Mouse (Mus musculus): ENCODE results near the gene Olfr372.
"Not testable (repeated sequence)": the region's sequence is repeated elsewhere in the genome, so short reads cannot be mapped to it uniquely, and the experiment has no call there.

Olfr372 gene

DNA sequence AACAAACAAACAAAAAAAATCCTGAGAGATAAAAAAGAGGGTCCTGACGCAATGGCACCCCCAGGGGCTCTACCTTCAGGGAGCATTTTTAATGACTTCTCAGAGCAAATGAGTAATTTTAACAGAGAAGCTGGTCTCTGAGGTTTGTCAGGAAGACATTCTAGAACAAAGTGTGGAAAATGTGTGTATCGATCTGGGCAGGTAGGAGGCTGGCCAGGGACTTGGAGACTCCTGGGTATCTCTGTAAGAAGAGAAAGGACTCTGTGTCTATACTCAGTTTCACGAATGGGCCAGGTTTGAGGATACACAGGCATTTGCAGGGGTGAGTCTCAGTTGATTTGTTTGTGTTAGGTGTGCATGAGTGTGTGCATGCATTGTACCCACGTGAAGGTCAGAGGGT is at the start of gene Olfr372:
Gene Olfr372, plus strand, starts transcription at position 301 of the 400 bp plus-strand sequence.
- not testable (repeated sequence) for DNase-seq (ENCODE audit: low spot score in 2 of 2)

DNA sequence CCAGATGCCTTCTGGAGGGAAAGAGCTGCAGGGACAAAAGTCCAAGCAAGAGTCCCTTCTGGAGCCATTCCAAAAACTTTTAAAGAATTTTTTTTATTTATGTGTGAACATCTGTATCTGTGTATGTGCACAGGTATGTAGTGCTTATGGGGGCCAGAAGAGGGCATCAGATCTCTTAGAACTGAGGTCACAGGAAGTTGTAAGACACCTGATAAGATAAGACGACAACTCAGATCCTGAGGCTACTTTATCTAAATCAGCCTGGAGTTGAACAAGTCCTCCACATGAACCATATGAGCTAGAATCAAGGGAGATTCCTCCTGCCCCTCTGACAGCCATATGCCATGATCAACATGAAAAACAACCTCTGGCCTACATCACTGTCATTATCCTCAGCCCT is 41.6 kb upstream of the Olfr372 start:
- no peak for DNase-seq (ENCODE audit: low spot score in 2 of 2)

DNA sequence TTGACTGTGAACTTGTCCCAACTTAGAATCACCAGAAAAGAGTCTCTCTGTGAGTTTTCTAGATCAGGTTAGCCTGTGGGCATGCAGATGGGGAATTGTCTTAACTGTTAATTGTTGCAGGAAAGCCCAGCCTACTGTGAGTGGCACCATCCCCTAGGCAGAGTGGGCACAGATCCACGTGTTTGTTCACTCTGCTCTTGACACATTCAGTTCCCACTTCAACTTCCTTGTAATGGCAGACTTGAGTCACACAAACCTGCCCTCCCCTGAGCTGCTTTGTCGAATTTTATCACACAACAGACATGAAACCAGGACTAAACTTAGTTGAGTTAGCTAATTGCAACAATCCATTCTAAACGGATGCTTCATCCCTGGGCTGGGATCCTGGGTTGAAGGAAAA is 40.8 kb upstream of the Olfr372 start:
- no peak for DNase-seq (ENCODE audit: low spot score in 2 of 2)

DNA sequence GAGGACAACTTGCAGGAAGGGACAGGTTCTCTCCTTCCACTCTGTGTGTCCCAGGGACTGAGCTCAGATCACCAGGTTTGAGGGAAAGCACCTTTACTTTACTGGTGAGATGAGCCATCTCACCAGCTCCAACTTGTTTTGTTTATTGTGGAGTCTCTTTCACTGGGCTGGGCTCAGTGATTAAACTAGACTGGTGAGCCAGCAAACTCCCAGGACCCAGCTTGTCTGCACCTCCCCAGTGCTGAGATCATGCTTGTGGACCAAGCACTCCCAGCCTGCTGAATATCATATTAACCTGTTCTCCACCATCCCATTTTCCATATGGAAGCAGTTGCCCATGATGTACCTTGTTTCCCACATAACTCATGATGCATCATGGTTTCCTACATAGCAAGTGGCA is 38.1 kb upstream of the Olfr372 start:
- DNase-seq (ENCODE audit: low spot score in 2 of 2): no peak

DNA sequence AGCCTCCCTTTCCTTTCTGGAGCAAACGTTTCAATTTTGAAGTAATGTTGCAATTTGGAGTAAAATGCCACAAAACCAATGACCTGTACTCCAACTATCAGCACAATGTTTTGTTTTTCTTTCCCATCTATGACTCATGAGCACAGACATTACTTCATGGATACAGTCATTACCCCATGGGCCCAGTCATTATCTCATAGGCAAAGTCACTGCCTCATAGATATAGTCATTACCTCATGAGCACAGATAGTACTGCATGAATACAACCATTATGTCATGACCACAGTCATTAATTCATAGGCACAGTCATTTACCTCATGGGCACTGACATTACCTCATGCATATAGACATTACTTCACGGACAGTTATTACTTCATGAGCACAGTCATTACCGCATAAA is 35.1 kb upstream of the Olfr372 start:
- no peak for DNase-seq (ENCODE audit: low spot score in 2 of 2)

DNA sequence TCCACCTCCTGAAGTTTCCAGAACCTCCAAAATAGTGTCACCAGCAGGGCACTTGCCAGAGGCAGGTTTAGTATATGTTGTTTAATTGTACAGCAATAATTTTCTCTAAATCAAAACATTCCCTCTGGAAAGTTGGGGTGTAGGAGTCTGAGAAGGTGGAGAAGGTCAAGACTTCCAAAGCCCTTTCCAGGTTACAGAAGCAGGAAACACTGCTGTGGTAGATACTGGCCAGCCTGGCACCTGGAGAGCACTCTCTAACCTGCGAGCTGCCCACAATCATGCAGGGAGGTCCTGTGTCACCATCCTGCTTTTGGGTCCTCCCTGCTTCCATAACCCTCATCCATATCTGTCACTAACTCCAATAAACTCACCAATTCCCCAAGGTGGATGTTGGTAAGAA is 34.3 kb upstream of the Olfr372 start:
- DNase-seq (ENCODE audit: low spot score in 2 of 2): no peak

DNA sequence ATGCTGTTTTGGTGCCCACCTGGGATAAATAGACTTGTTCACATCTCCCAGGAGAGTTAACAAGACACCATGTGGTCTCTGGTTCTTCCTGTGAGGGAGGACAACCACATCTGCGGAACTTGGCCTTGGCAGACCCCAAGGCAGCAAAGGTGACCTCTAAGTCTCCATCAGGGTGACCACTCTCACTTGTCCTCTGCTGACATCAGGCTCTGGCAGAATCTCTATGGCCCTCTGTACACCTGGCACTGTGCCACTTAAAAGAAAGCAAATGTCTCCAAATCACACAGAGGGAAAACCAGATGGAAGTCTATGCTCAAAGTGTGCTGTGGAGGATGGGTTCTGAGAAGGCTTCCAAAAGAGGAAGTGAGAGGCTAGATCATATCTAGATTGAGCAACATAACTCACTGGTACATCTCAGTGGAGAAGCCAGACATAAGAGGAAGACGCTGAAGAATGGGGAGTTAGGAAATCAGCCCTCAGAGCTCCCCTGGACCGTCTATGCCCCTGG is 32.8 kb upstream of the Olfr372 start:
- DNase-seq (ENCODE audit: low spot score in 2 of 2): no peak

DNA sequence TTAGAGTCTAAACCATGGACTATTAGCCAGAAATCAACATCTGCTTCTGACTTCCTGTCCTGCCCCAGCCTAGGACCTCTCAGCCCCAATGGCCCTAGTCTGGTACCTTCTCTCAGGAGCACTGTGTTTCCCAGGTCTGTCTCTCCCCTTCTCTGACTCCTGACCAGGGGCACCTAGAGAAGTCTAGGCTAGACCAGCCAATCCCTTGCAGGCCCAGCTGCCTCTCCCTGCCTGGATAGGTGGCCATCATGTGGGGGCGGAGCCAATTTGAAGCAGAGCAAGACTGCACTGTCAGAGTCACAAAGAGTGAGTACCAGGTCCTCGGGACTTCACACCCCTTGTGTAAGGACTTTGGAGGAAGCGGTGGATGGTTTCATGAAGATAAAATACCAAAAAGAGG is 31.5 kb upstream of the Olfr372 start, which contains the start of gene Cyp4f18:
Gene Cyp4f18, minus strand, starts transcription at position 154 of the 400 bp plus-strand sequence.
- DNase-seq (ENCODE audit: low spot score in 2 of 2): no peak

DNA sequence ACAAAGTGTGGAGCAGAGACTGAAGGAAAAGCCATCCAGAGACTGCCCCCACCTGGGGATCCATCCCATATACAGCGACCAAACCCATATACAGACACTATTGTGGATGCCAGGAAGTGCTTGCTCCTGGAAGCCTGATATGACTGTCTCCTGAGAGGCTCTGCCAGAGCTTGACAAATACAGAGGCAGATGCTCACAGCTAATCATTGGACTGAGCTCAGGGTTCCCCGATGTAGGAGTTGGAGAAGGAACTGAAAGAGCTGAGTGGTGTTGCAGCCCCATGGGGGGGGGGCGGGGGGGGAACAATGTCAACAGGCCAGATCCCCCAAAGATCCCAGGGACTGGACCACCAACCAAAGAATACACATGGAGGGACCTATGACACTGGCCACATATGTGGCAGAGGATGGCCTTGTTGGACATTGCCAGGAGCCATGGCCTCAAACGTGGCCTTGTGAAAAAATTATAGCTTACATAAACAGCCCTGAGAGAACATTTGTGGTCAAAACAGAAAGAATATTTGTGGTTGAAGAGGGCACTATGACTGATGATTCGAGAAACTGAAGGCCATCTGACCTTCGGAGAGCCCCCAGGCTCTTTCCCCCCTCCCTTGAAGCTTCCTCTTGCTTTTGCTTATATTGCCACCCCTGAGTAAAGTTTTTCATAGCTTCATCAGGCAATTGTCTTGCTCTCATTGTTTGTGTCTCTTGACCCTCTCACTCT is 27.4 kb upstream of the Olfr372 start:
- not testable (repeated sequence) for DNase-seq (ENCODE audit: low spot score in 2 of 2)

DNA sequence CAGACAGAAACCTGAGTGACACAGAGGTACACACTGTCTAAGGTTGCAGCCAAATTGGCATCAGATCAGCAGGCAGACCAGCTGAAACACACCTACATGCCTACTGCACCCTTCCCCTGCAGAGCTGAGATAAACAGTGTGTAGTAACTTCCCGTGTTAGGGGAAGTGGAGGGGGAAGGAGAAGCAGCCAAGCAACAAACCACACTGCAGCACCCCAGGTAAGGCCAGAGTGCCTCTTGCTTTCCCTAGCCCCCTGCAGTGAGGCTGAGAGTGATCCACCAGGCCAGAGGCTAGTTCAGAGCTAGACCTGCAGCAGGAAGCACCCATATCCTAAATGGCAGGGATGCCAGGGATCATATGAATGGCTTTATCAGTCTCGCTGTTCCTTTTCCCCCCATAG is 23.7 kb upstream of the Olfr372 start:
- DNase-seq (ENCODE audit: low spot score in 2 of 2): not testable (repeated sequence)

DNA sequence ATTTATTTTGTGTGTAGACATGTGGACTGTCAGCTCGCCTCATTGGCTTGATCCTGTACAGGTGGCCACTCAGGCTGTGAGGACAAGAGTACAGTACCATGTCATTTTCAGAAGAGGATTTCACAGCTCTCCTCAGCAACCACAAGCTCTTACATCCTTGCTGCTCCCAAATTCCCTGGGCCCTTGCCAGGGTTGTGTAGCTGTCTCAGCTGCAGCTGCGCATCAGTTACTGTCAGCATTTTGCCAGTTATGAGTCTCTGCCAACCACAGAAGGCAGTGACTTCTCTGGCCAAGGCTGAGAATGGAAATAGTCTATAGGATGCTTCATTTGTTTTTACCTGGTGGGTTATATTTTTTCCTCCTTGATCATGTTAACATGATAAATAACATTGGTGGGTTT is 22.9 kb upstream of the Olfr372 start:
- DNase-seq (ENCODE audit: low spot score in 2 of 2): peak; percentile 7 to 10

DNA sequence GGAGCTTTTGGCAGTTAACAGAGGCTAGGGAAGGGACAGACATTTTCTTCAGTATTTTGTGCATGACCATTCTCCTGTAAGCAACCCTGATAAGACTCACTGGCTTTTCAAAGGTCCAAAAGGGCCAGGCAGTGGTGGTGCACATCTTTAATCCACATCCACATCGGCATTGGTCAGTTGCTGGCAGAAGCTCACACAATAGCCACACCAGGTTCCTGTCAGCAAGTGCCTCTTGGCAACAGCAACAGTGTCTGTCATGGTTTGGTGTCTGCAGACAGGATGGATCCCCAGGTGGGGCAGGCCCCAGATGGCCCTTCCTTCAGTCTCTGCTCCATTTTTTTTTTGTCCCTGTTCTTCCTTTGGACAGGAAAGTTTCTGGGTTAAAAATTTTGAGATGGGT is 22.0 kb upstream of the Olfr372 start:
- DNase-seq (ENCODE audit: low spot score in 2 of 2): not testable (repeated sequence)

DNA sequence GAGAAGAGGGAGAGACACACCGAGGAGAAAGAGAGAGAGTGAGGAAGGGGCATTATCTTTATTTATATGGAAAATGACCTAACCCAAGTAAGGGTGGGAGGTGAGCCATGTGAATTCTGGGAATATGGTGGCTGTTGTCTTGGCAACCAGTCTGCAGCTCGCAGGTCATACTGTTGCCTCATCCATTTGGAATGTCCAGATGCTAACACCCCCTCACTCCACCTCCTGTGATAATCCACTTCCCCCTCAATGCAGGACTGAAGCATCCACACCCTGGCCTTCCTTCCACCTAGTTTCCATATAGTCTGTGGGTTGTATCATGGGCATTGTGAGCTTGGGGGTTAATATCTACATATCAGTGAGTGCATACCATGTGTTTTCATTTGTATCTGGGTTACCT is 21.2 kb upstream of the Olfr372 start:
- DNase-seq (ENCODE audit: low spot score in 2 of 2): no peak

DNA sequence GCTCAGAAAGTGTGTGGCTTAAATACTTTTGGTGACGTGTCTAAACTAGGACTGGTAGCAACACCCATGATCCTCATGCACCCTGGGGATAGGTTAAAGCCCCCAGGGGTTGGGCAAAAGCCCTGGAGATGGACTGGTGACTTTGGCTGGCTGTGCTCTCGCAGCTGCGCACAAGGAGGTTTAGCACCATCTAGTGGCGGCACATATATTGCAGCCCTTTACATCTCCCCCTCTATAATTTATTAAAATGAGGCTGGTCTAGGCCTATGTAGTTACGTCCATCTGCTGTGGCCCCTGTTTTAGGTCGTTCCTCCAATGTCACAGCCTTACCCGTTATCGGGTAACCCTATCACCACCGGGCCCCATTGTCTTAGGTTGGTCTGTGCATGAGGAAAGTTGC is 16.1 kb upstream of the Olfr372 start:
- DNase-seq (ENCODE audit: low spot score in 2 of 2): peak; percentile 31 to 54

DNA sequence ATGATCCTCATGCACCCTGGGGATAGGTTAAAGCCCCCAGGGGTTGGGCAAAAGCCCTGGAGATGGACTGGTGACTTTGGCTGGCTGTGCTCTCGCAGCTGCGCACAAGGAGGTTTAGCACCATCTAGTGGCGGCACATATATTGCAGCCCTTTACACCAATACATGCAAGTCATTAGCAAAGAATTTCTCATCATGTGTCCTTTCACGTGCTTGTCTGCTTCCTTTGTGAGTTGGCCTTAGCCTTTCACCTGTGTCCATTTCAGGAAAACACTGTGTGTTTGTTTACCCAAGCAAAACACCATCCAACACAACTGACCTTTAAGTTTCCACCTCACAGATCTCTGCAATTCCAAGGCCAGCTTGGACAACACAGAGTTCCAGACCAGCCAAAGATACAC is 8.1 kb upstream of the Olfr372 start:
- DNase-seq (ENCODE audit: low spot score in 2 of 2): peak; percentile 67 to 68

DNA sequence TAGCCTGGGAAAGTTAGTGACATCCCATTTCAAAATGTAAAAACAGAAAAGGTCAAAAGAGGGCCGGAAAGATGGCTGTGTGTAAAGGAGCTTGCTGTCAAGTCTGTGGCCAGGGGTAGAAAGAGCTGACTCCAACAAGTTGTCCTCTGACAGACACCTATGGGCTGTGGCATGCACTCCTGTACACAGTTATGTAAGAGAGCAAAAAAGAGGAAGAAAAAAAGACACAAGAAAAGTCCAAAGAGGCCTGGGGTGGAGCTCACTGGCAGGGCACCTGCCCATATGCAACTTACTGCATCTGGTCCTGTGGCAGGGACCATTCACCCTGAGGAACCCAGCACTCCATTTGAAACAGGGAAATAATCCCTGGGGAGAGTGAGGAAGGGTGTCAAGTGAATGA is 1.5 kb downstream of the Olfr372 start:
- no peak for DNase-seq (ENCODE audit: low spot score in 2 of 2)

DNA sequence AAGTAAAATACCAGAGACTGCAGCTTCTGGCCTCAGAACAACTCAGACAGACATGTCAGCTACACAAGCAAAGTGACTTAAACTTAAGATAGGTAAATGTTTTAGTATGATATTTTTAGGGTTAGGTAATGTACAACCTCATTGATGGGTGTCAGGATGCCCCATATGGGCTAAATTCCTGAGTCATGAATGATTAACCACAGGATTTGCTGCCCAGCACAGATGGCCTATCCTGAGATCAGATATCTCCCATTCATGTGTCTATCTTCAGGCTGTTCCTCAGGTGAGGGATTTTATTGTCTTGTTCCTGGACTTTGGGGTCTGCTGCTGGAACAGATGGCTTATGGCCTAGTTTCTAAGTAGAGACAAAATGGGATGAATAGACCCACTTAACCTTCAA is 13.6 kb downstream of the Olfr372 start:
- DNase-seq (ENCODE audit: low spot score in 2 of 2): not testable (repeated sequence)

DNA sequence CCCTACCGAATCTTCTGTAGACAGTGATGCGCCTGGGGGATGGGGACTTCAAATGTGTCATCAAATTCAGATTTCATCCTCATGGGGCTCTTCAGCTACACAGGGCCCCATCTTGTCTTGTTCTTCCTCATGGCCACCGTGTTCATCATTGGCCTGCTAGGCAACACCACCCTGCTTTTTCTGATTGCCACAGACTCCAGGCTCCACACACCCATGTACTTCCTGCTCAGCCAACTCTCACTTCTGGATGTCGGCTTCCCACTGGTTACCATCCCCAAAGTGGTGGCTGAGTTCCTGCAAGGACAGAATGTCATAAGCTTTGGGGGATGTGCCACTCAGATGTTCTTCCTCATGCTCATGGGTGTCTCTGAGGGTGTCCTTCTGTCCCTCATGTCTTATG is 16.6 kb downstream of the Olfr372 start:
- DNase-seq (ENCODE audit: low spot score in 2 of 2): not testable (repeated sequence)

DNA sequence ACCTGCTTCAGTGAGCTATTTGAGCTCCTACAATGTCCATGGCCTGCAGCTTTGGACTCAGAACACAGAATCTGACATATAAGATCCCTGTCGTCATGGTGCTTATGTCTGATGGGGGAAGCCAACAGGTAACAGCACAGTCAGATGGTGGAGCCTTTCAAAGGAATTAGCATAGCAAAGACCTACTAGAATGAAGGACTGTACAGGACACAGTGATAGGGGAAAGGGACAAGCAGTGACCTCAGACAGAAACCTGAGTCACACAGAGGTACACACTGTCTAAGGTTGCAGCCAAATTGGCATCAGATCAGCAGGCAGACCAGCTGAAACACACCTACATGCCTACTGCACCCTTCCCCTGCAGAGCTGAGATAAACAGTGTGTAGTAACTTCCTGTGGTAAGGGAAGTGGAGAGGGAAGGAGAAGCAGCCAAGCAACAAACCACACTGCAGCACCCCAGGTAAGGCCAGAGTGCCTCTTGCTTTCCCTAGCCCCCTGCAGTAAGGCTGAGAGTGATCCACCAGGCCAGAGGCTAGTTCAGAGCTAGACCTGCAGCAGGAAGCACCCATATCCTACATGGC is 25.9 kb downstream of the Olfr372 start:
- not testable (repeated sequence) for DNase-seq (ENCODE audit: low spot score in 2 of 2)

DNA sequence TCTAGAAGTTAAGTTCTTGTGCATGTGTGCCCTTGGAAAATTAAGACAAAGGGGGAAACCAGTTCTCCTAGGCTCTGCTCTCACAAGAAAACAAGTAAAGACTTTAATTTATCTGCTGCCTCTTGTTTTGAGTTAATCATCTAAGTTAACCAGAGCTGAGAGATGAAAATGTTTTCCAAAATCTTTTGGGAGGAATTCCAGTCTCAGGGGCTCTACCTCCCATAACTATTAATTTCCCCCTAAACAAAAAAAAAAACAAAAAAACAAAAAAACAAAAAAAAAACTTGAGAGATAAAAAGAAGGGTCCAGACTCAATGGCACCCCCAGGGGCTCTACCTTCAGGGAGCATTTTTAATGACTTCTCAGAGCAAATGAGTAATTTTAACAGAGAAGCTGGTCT is 41.9 kb downstream of the Olfr372 start, which contains the start of gene Olfr373:
Gene Olfr373, plus strand, starts transcription at position 301 of the 400 bp plus-strand sequence.
- DNase-seq (ENCODE audit: low spot score in 2 of 2): not testable (repeated sequence)

DNA sequence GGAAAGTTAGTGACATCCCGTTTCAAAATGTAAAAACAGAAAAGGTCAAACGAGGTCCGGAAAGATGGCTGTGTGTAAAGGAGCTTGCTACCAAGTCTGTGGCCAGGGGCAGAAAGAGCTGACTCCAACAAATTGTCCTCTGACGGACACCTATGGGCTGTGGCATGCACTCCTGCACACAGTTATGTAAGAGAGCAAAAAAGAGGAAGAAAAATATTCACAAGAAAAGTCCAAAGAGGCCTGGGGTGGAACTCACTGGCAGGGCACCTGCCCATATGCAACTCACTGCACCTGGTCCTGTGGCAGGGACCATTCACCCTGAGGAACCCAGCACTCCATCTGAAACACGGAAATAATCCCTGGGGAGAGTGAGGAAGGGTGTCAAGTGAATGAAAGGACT is 43.7 kb downstream of the Olfr372 start:
- DNase-seq (ENCODE audit: low spot score in 2 of 2): no peak

DNA sequence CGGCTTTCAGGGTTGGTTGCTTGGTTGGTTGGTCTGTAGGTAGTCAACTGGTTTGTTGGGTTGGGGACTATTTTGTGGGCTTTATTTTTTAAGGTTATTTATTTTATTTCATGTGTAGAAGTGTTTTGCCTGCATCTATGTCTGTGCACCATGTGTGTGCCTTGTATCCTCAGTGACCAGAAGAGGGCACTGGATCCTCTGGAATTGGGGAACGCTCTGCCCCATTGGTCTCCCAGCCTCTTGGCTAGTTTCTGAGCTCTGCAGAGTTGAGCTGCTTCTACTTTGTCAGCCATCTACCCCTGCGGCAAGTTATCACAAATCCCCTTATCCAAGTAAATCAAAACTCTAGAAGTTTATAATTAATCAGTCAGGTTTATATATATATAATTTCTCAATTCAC is 46.6 kb downstream of the Olfr372 start:
- DNase-seq (ENCODE audit: low spot score in 2 of 2): not testable (repeated sequence)

DNA sequence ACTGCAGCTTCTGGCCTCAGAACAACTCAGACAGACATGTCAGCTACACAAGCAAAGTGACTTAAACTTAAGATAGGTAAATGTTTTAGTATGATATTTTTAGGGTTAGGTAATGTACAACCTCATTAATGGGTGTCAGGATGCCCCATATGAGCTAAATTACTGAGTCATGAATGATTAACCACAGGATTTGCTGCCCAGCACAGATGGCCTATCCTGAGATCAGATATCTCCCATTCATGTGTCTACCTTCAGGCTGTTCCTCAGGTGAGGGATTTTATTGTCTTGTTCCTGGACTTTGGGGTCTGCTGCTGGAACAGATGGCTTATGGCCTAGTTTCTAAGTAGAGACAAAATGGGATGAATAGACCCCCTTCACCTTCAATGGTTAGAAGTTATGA is 55.7 kb downstream of the Olfr372 start:
- not testable (repeated sequence) for DNase-seq (ENCODE audit: low spot score in 2 of 2)

All from right cerebral cortex, adult 2 months (tissue).